Mouse (Mus musculus): ENCODE results near the gene Abcd4. TPM values are rescaled to one million over a fixed set of nuclear protein-coding genes. Genes with fewer than 3 reads are reported as not detected.

The Abcd4 gene
- total RNA-seq (2021), result 10 to 100 TPM in 1 of 2 experiments, 1 to 10 TPM in 1; 10.0 to 14.6 TPM
- long read RNA-seq, experiment 1, transcript Abcd4-201 (19 exons, 2,309 nt), result major isoform, 7 of 20 reads
- long read RNA-seq, experiment 1, partial matches to known transcripts, result 6 of 20 reads
- long read RNA-seq, experiment 1, other reads (novel, unspliced or antisense), result 7 of 20 reads
- long read RNA-seq, experiment 2, transcript Abcd4-201 (19 exons, 2,309 nt), result major isoform, 6 of 14 reads
- long read RNA-seq, experiment 2, partial matches to known transcripts, result 0 of 14 reads
- long read RNA-seq, experiment 2, other reads (novel, unspliced or antisense), result 6 of 14 reads

DNA sequence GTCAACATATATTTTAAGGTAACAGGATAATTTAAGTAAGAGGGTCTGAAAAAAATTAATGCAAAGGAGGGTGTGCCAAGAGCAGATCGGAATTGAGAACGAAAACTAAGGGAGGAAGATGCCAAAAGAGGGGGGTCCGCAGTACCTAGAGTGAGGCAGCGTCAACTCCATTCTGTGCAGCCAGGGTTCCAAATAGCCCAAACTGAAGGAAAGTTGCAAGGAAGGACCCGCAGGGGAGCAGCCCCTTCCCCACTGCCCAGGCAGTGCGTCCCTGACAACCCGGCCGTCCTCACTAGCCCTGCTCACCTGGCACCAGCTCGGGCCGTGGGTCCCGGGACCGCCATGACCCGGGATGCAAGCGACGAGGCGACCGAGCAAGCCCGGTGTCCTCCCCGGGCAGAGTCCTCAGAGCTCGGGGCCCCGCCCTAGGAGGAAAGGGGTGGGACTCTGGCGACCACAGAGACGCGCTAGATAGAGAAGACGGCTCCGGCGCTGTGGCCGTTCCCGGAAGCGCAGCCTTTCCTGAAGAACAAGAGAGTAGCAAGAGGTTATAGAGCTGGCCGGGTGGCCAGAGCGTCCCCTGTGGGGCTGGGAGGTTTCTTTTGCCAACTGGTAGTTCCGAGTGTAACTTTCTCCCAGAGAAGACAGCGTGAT, at the start of gene Abcd4:
Gene Abcd4, minus strand, starts transcription at position 437 of the 654 bp plus-strand sequence.
- DNase-seq, result peak; percentile 95

DNA sequence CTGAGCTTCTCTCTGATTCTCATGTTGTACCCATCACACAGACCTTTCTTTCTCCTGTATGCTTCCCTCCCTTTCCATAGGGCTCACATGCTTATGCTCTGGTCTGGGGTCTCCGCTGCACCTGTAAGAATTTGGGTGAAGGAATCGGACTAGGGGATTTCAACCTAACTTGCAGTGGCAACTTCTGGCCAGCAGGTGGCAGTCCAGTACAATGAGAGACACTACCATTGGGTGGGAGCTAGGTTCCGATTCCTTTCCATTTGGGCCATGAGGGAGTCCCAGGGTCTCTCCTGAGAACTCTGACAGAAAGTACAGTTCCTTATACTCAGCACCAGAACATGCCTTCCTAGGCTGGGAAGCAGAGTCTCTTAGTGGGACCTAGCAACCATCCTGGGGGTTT, 36.7 kb upstream of the Abcd4 start:
- DNase-seq, result peak; percentile 78

DNA sequence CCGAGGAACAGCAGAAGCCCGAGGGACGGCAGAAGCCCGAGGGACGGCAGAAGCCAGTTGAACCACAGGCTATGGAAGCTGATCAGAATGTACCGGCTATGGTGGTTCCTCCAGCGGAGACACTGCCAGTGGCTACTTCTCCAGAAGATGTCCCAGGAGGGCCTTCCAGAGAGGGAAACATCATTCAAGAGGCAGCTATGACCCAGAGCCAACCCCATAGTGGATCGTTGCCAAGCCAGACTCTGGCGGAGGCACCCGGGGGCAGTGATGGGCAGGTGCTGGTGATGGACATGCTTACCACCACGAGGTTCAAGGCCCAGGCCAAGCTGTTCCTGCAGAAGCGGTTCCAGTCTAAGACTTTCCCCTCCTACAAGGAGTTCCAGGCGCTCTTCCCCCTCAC, 33.0 kb upstream of the Abcd4 start:
- peak; percentile 28 for DNase-seq

DNA sequence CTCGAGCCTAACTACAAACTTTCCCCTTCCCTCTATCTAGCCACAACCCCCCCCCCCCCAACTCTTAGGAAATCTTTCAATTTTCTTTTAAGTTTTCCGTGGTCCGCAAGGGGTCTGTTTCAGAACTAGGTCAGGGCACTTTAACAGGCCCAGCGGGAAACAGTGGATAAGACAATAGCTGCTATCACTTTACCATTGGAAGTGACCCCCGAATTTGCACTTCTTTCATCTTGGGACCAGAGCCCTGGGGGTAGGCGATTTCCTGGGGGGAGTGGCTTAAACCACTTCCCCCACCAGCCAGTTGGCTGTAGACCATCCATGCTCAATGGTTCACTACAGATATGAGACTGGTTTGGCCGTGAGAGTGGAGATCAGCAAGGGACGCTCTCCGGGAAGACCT, 23.4 kb upstream of the Abcd4 start, which contains the start of gene Vrtn:
Gene Vrtn, plus strand, starts transcription at position 366 of the 400 bp plus-strand sequence.
- no peak for DNase-seq

DNA sequence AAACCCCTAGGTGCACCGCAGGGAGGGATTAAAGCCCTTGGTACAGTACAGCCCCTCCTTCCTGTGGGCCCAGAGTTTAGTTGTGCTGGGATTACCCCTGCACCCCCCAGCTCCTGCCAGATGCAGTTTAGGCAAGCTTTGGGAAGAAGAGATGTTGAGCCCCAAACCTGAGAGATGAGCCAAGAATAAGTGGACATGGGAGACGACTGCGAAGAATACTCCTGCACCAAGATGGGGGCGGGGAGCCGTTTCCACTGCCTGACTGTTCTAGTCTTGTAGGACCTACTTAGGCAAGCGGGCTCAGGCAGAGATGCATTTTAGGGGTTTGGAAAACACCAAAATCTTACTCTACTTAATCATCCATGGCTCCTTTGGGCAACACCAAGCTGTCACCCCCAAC, 23.0 kb upstream of the Abcd4 start:
- no peak for DNase-seq

DNA sequence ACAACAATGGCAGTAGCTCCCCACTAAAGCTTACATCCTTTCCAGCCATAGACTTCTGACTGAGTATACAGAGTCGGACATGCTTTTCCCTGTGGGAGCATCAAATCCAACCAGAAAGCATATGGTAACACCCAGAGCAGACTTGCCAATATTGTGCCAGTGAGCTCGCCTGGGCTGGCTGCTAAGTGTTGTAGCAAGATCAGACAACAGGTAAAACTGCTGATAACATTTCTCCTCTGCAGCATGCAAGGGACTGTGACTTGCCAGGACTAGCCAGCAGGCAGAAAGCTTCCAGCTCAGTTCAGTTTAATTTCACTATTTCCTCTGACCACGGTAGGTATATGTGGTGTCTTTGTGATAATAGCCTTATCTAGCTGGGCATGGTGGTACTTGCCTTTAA, 14.7 kb upstream of the Abcd4 start:
- DNase-seq, result no peak

DNA sequence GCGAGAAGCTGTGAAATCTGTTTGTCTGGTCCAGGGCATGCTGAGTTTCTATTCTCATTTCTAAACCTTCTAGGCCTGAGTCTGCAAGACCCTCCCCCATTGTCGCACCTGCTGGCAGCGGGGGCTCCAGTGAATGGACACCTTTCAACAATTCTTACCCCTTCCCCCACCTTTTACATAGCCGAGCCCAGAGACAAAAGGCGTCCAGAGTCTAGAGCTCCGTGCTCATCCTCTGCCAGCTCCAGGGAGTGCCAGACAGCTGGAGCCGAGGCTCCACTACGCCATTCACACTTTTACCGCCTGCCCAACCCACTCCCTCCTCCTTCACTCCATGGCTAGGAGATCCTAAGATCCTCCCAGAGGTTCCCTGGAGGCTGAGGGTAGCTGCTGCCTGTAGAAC, 7.9 kb upstream of the Abcd4 start:
- no peak for DNase-seq

DNA sequence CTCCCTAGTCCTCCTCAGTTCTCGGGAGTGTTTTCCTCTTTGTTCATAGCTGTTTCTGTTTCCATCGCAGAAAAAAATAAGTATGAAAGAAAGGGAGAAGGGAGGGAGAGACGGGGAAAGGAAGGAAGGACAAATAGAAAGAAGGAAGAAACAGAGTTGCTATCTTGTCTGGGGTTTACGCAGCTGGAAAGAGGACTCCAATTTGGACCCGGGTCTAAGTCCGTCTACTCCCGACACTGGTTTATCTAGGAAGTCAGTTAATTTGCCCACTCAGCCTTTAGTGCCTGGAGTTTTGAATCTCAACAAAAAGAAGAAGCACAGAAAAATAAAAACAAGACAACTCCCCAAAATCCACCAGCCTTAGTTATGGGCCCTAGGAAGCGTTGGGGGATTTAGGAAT, 7.4 kb upstream of the Abcd4 start:
- no peak for DNase-seq

DNA sequence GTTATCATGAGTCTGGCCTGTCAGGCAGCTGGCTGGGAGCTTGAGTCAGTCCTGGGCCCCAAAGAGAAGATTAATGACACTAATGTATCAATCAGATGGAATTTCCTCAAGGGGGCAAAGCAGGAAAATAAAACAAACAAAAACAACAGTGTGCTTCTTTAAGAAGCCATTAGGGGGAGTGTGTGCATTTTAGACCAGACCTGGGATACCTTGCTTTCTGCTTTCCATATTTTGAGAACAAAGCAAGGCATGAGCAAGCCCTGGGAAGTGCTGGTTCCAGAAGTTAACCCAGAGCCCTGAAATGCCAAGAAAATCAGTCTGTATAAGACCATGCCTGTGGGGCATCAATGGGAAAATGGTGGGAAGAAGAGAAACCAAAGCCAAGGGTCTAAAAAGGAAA, 3.8 kb upstream of the Abcd4 start:
- no peak for DNase-seq

DNA sequence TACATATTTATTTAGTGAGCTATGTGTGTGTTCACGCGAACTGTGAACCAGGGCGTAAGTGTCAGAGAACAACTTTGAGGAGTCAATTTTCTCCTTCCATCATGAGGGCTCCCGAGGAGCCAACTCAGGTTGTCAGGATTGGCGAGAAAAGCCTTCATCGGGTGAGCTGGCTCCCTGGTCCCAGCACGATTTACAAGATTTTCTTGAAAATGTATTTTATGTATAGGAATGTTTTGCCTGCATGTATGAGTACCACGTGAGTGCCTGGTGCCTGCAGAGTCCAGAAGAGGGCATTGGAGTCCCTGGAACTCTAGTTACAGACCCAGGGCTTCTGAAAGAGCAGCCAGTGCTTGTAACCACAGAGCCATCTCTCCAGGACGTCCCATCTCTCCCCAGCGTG, 450 bp upstream of the Abcd4 start:
- peak; percentile 33 for DNase-seq

DNA sequence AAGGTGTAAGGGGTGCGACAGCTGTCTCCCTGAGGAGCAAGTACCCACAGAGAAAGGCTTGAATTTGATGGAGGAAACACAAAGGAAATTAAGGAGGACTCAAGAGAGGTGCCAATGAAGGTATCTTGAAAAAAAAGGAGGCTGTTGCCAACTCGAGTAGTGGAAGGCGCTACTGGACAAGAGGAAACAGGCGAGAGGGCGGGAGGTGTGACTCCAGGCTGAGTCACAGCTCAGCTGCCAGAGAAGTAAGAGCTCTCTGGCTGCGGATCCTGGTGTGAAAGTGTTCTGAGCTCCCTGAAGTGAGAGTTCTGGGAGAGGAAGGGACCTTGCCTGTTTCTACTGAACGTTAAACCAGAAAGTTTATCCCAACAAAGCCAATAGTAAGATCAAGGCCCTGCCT, 2.7 kb downstream of the Abcd4 start:
- peak; percentile 63 for DNase-seq

DNA sequence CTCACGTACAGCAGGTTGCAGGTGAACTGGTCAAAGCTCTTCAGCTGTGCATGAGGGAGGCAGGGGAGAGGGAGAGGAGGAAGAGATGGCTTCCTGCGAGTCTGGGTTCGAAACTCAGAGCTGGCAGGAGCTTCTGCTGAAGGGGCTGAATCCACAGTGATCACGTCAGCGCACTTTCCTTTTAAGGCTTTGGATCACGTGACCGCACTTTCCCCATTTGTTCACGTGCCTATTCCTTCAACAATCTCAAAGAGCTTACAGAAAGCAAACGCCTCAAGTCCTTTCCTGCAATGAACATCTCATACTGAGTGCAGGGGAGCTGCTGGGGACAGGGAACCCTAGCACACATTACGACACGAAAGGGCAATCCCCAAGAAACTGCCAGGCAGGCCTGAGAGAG, 3.2 kb downstream of the Abcd4 start:
- no peak for DNase-seq

DNA sequence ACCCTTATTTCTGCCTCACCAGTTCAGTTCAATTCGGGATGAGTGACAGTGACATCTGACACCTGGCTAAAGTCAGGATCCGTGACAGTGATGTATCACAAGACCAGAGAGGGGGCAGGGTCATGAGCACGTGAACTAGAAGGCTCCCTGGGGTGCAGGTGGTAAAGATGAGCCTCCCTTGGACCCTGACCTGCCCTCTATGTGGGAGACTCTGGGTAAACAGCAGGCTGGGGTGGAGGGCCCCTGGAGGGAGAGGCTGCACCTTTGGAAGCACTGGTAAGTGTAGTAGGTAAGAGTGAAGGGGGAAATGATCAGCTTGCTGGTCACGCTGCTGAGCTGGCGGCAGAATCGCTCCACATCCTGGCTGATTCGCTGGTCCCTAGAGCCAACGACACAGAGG, 4.7 kb downstream of the Abcd4 start:
- no peak for DNase-seq

DNA sequence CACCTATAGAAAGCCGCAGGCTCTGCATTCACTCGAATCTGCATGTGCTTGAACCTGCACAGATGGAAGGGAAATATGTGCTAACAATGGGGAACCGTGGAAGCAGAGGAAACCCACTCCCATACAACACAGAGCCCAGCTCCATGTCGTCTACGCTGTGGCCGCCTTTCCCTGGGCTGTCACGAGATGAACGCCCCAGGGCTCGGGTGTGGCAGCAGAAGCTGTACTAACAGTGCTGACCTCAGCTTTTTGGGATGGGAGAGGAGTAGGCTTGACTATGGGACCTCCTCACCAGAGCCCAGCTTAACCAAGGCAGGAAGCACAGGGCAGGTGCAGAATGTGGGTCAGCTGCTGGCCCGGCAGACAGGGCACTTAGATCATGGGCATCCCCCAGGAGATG, 5.5 kb downstream of the Abcd4 start:
- no peak for DNase-seq

DNA sequence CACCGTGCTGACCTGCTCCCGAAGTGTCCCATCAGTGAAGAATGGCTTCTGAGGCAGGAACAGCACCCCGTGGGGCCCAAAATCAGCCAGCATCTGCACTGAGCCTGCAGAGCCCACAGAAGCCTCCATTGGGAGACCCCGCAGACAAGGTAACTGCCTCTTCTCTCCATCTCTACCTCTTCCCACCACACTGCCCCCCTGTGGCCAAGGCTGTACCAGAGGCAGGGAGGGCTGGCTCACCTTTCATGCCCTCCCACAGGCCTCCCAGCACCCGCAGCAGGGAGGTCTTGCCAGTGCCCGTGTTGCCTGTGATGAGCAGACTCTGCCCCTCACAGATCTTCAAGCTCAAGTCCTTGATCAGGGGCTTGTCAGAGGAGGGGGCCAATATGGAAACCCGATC, 11.4 kb downstream of the Abcd4 start:
- peak; percentile 24 for DNase-seq

DNA sequence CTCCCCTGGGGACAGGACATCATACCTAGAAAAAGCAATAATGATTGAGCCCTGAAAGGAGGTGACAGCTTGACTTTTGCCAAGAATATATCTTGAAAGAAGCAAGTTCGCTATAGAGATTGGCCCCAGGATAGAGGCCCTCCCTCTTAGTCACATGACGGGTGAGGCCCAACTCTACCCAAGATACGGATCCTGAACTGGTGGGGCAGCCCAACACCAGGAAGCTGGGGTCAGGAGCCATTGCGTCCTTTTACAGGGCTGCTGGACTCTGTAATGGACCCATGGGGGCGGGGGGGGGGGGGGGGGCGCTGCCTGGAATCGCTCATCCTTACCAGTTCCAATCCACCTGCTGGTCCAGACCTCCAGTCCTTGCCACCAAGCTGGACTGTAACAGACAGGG, 13.2 kb downstream of the Abcd4 start:
- DNase-seq, result no peak

DNA sequence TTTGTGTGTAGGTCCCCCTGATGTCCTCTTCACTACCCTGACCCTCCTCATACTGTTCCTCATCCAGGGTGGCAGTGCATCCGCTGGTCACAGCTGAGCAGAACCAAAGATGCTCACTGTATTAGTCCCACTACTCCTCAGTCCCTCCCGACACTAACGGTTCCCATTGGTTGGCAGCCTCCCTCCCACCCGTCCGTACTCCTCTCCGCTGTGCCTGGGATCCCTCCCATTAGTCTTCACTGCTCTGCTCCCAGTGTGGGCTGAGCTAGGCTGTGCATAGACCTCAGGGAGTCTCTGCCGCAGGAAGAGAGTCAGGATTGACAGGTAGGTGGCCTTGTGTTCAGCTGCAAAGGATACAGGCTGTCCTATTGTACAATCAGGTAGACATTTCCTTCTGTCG, 18.9 kb downstream of the Abcd4 start:
- no peak for DNase-seq

DNA sequence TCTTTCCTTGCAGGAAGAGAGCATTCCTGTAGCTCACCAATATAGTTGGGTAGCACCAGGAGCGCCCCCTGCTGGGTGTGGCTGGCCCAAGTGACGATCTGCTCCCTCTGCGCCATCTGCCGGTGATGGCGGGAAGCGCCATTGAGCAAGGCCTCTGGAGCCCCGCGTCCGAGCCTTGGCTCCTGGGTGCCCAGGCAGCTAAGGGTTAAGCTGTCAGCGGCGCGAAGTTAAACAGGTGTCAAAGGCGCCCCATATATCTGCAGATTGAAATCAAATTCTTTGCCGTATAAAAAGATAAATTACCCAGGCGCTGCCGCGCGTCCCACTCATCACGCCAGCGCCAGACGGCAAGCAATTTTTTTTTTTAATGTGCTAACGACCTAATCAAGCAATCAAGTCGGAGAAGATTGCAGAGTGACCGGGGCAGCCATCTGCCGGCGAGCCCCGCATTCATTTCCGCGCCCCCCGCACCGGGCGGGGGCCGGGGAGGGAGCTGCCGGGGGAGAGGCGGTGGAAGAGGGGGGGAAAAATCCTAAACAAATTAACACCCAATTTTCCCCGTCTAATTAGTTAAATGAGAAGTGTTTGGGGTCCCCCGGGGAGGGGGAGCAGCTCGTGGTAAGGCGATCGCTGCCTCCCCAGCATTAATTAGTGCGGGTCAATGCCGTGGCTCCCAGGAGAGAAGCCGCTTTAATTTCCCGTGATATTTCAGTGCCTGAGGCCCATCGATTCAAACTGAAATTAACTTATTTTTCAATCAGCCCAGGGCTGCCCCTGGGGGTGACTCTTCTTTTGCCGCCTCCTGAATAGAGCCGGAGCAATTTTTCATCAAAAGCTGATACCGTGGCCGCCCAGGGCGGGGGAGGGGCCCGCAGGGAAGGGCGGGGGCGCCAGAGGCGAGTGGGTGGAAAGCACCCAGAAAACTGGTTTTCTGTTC, 27.1 kb downstream of the Abcd4 start:
- DNase-seq, result peak; percentile 98

DNA sequence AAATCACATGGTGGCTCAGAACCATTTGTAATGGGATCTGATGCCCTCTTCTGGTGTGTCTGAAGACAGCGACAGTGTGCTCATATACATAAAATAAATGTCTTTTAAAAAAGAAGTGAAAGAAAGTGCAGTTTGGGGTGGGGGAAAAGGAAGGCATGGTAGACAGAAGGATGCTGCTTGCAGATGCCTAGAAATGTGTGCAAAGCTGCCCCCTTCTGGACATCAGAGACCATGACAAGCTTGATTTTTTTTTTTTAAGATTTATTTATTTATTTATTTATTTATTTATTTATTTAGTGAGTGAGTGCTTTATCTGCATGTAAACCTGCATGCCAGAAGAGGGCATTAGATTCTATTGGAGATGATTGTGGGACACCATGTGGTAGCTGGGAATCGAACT, 35.9 kb downstream of the Abcd4 start:
- no peak for DNase-seq

DNA sequence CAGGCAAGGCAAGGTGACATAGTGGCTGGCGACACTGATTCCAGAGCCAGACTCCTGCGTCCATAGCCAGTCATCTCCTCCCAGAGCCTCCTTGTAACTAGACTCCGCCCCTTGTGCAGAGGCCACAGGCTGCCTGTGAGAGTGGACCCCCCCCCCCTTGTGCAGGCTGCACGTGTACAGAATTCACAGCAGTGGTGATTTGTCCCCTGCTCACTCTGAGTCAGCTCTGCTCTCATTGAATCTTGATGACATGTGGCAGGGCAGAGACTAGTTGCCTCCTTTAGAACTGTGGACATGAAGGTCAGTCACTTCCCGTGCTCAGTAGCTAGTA, 38.8 kb downstream of the Abcd4 start:
- DNase-seq, result peak; percentile 18

DNA sequence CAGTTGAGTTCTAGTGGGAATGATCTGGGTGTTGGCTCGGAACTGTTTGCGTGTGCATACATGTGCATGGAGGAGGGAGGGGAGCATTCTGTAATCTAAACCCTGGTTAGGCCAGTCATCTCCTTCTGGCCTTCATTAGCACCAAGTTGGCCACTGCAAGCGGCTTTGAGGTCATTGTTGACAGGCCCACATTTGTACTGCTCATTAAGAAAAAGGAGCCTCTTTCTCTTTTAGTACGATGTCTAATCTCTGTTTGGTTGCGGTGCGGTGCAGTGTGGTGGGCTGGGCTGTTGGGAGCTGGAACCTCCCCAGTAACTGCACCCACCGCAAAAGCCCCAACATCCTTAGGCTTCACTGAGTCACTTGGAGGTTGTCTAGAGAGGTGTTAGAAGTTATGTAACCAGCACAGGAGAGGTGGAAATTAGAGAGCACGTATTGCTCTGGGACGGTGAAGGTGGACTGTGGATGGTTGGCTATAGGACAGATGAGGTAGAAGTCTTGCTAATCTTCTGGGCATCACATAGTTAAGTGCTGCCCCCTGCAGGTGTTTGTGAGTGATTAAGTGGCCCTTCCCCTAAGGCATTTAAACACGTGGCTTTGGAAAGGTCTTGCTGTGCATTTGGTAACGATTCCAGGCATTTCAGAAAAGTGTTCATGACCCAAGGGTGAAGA, 39.3 kb downstream of the Abcd4 start:
- DNase-seq, result no peak

DNA sequence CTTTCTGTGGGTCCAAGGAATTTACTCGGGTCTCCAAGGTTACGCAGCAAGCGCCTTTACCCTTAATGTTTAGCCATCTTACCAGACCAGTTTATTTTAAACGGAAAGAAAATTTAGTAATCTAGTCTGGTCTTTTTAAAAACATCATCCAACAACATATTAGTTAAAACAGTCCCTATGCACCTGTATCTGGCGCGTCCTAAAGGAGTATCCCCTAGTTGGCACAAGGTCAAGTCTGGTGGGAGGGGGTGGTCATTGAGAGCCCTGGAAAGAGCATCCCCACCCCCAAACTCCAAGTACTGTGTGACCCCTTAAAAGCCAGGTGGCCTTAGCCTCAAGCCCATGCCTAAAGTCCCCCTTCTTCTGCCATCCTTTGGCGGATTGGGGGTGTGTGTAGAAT, 44.1 kb downstream of the Abcd4 start:
- no peak for DNase-seq

DNA sequence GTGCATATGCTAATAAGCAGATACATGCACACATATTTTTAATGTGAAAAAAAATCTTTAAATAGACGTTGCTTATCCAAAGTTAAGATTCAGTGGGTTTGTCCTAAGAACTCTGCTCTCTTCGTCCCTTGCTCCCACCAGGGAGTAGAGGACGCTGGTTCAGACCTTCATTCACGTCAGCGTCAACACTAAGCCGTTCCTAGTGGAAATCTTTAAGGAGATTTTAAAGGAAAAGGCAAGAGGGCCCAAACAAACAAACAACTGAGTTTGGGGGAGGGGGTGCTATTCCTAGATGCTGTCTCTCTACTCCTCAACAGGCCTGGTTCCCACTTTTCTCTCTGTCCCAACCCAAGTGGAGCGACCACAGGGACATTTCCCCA, 44.9 kb downstream of the Abcd4 start:
- no peak for DNase-seq
